ENCODE assay signal across 14 mouse cellular contexts in the genomic region with DNA sequence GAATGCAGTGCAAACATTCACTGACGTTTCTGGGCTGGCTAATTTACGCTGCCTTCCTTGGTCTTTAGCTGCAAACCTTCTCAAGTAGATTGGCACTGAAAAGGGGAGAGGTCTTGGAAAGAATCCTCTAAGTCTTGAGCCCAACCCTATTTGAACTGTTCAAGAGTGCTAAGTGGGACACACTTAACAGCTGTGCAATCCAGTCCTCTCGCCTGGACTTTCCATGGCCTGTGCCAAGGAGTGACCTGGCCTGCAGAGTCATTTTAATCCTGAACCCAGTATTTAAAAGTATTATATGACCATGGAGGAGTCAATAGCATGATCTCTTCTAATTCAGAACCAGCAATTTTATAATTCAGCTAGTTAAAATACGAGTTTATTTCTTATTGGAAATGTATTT. TPM values are rescaled to one million over a fixed set of nuclear protein-coding genes. Genes with fewer than 3 reads are reported as not detected.
"Had no signal": no experiment of that assay in that cellular context is flagged by ENCODE, and none has a peak within 500 bp of the region (broad histone marks: within the 10 kb centered on the region; RNA-seq: fewer than 3 reads in every experiment).

No protein-coding gene starts in this region.

- H3K4me2 ChIP-seq: kidney, embryonic 15.5 days; limb, embryonic 13.5 days; neural tube, embryonic 15.5 days had no signal

- DNase-seq: kidney, postnatal 25 days; layer of hippocampus, adult 9-11 months; left cerebral cortex, postnatal 4 days; lung, adult 18-20 months; midbrain, embryonic 14.5 days; right cerebral cortex, adult 18-20 months; thymus, postnatal 36 days had no signal

- H3K27ac ChIP-seq: kidney, embryonic 15.5 days; limb, embryonic 13.5 days; liver, embryonic 14.5 days; midbrain, embryonic 10.5 days; neural tube, embryonic 15.5 days had no signal

- H3K27me3 ChIP-seq: kidney, embryonic 15.5 days; limb, embryonic 13.5 days; neural tube, embryonic 15.5 days had no signal

- H3K36me3 ChIP-seq: kidney, embryonic 15.5 days; limb, embryonic 13.5 days; midbrain, embryonic 10.5 days; neural tube, embryonic 15.5 days had no signal

- H3K9me3 ChIP-seq: kidney, embryonic 15.5 days; limb, embryonic 13.5 days; midbrain, embryonic 10.5 days; neural tube, embryonic 15.5 days had no signal

- H3K4me3 ChIP-seq: kidney, embryonic 15.5 days; limb, embryonic 13.5 days; midbrain, embryonic 10.5 days; myocyte; neural tube, embryonic 15.5 days had no signal

- H3K4me1 ChIP-seq: kidney, embryonic 15.5 days; limb, embryonic 13.5 days; midbrain, embryonic 10.5 days; neural tube, embryonic 15.5 days had no signal

- H3K9ac ChIP-seq: kidney, embryonic 15.5 days; limb, embryonic 13.5 days; liver, embryonic 14.5 days; neural tube, embryonic 15.5 days had no signal

RNA-seq across cellular contexts. Expression of gene Rps6ka6, which starts 49.9 kb away (rescaled TPM):
- total RNA-seq: megakaryocyte, adult 5-6 weeks had no signal
- polyA plus RNA-seq: myocyte had no signal
